Mouse (Mus musculus): ENCODE measurements around the gene 1700014D04Rik. TPM values are rescaled to one million over a fixed set of nuclear protein-coding genes. Genes with fewer than 3 reads are reported as not detected.
A peak's percentile ranks its signal among the peaks of the same experiment; 100 is the strongest.
"Not testable (repeated sequence)": the region's sequence is repeated elsewhere in the genome, so short reads cannot be mapped to it uniquely, and the experiment has no call there.

Gene 1700014D04Rik
- total RNA-seq, 2 experiments from 2014 or later, result 0.31 to 0.86 TPM

GRCm38 (mm10) chr13:59728378-59729093, 18.0 kb downstream of the 1700014D04Rik start:
- TF ChIP-seq CTCF (conservative IDR thresholded peaks at IDR 0.05), result peak; percentile 99
- DNase-seq (ENCODE audit: low spot score in 2 of 2), result peak; percentile 88 to 92
- Histone ChIP-seq H3K4me3 (no peak overlapping the region), H3K27ac (no peak overlapping the region)

DNA sequence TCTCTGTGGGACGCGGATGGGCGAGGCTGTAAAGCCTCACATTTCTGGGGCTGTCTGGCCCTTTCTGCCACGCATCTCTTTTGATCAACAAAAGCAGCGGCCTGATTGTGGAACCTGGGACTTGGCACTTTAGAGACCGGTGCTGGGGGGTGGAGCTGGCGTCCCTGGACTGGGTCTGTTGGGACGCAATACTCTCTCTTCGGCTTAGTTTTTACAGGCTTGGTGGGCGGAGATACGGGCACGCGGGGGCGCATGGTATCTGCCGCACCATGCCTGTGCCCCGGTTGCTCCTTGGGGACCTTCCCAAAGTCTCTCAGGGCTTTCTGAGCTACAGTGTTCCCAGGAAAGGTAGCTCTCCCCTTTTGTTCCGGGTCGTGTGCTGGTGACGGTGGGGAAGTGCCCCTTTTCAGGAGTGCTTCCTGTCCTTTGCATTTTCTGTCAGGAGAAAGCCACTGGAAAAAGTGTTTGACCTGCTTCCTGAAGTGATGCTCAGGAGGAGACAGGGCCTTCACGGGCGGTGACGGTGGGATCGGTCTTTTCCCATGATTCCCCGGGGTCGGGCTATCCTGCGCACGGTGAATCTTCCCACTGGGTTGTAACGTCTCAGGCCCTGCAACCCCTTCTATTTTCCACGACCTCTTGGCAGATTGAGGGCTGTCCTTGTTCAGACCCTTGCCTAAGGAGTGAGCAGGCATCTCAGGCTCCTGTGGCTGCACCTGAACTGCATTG, 20.2 kb downstream of the 1700014D04Rik start:
- no peak for TF ChIP-seq CTCF (conservative IDR thresholded peaks at IDR 0.05)
- Histone ChIP-seq H3K4me3 (peak overlapping the region; percentile 32; the same call in 1 of the 2 replicates), H3K27ac (no peak overlapping the region)
- DNase-seq (ENCODE audit: low spot score in 2 of 2), result no peak

- H3K27ac ChIP-seq; DNase-seq (ENCODE audit: low spot score in 2 of 2); H3K4me3 ChIP-seq: not testable (repeated sequence)
Observed at GRCm38 (mm10) chr13:59722089-59722488, 24.5 kb downstream of the 1700014D04Rik start.

DNA sequence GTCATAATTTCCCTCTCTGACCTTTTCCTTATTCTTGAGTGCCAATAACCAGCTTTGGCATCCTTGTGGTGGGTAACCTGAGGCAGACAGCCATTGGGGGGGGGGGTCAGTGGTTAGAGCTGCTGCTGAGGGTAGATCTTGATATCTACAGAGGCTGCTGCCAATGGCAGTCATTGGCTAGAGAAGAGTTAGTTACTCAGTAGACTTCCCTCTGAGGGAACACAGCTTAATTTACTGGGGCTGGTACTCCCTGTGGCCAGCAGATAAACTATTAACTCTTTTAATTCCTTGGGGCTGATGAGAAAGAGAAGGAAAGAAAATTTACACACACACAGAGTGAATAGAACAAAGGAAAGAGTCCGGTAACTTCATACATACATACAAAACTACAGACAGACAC, 27.1 kb downstream of the 1700014D04Rik start:
- TF ChIP-seq CTCF (conservative IDR thresholded peaks at IDR 0.05), result no peak
- no peak overlapping the region for H3K27ac ChIP-seq
- no peak overlapping the region for H3K4me3 ChIP-seq
- DNase-seq (ENCODE audit: low spot score in 2 of 2), result no peak

DNA sequence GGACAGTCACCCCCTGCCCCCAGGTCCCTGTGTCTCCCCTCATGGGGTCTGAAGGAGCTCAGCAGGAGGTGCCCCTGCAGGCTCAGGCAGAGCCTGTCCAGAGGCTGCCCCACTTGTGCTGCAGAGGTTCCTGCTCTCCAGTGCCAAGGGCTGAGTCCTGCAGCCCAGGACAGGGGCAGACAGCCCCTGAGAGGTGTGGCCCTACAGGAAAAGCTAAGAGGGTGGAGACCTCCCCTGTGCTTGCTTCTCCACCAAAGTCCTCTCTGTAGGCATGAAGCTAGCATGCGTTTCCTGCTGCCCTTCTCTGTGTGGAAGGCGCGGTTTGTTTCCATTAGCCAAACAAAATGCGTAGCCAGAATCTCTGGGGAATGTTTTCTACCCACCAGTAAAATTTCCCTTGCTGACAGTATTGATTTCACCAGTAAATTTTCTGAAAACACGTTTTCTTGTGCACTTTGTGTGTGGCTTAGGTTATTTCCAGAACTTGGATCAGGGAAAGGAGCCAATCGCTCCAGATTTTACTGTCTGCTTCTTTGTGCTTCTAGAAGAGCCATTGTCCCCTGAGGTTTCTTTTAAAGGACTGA, 27.6 kb downstream of the 1700014D04Rik start:
- not testable (repeated sequence) for DNase-seq (ENCODE audit: low spot score in 2 of 2); H3K4me3 ChIP-seq; H3K27ac ChIP-seq

DNA sequence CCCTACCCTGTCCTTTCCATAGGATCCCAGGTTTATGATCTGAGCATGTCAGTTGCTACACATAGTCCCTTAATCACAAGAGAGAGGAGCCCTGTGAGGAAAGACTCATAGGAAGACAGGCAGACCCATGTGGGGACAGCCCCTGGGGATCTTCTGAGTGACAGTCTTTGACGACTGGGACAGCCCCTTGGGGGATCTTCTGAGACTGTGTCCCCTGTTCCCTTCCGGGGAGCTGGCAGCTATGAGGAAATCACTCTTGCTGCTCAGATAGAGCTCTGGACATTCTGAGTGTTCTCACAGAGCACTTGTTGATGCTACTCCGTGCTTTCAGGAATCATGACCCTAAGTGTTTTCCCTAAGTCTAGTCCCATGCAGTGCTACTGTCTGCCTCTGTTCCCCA, 32.8 kb downstream of the 1700014D04Rik start:
- DNase-seq (ENCODE audit: low spot score in 2 of 2), result no peak
- Histone ChIP-seq H3K27ac (no peak overlapping the region), H3K4me3 (no peak overlapping the region)
- TF ChIP-seq CTCF (conservative IDR thresholded peaks at IDR 0.05), result no peak

DNA sequence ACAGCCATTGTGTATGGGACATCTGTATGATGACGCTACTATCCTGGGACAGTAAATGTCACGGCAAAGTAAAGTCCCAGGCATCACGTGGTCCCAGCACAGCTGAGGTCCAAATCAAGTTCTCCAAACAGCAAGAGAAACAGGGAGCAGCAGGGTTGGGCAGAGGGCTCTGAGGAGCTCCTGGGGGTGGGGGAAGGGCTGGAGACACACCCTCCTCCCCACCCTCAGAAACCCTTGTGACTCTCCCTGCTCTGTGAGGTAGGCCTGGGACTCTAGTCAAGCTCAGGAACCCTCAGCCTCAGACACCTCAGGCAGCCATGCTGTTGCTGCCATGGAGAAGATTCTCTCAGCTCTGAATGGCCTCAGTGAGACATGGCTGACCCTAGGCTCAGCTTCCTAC, 34.6 kb downstream of the 1700014D04Rik start, which contains the start of gene Spata31d1b:
Spata31d1b (plus strand) TSS at position 301 of the 400 bp plus-strand sequence.
- DNase-seq (ENCODE audit: low spot score in 2 of 2); H3K27ac ChIP-seq: not testable (repeated sequence)

GRCm38 (mm10) chr13:59710230-59710629, 36.3 kb downstream of the 1700014D04Rik start, which contains the start of gene Spata31d1a:
Gene Spata31d1a, minus strand, starts transcription at chr13:59710330.
- no peak within 1 kb of the TSS for H3K4me3 ChIP-seq
- DNase-seq (ENCODE audit: low spot score in 2 of 2), result no peak
- no peak within 1 kb of the TSS for H3K27ac ChIP-seq
- TF ChIP-seq CTCF (conservative IDR thresholded peaks at IDR 0.05), result no peak

More for the DNA sequence above, 34.6 kb downstream of the 1700014D04Rik start, which contains the start of gene Spata31d1b:
- H3K4me3 ChIP-seq, result not testable (repeated sequence)

- Histone ChIP-seq H3K27ac (peak overlapping the region; percentile 32; the same call in 1 of the 2 replicates), H3K4me3 (no peak overlapping the region)
- peak; percentile 64 for TF ChIP-seq CTCF (conservative IDR thresholded peaks at IDR 0.05)
- peak in 1 of 2 experiments; percentile 16 for DNase-seq (ENCODE audit: low spot score in 2 of 2)
Observed at GRCm38 (mm10) chr13:59704562-59704961, 42.0 kb downstream of the 1700014D04Rik start.

- TF ChIP-seq CTCF (conservative IDR thresholded peaks at IDR 0.05), result no peak
- H3K27ac ChIP-seq, result peak overlapping the region; percentile 39; the same call in 1 of the 2 replicates
Observed at GRCm38 (mm10) chr13:59703514-59703913, 43.0 kb downstream of the 1700014D04Rik start.

DNA sequence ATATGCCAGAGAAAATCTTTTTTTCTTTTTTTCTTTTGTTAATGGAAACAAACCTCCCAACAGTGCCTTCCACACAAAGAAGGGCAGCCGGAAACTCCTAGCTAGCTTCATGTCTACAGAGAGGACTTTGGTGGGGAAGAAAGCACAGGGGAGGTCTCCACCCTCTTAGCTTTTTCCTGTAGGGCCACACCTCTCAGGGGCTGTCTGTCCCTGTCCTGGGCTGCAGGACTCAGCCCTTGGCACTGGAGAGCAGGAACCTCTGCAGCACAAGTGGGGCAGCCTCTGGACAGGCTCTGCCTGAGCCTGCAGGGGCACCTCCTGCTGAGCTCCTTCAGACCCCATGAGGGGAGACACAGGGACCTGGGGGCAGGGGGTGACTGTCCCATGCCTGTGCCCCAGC, 46.4 kb downstream of the 1700014D04Rik start:
- H3K4me3 ChIP-seq; DNase-seq (ENCODE audit: low spot score in 2 of 2); H3K27ac ChIP-seq: not testable (repeated sequence)

More at GRCm38 (mm10) chr13:59703514-59703913, 43.0 kb downstream of the 1700014D04Rik start:
- H3K4me3 ChIP-seq, result no peak overlapping the region
- no peak for DNase-seq (ENCODE audit: low spot score in 2 of 2)

DNA sequence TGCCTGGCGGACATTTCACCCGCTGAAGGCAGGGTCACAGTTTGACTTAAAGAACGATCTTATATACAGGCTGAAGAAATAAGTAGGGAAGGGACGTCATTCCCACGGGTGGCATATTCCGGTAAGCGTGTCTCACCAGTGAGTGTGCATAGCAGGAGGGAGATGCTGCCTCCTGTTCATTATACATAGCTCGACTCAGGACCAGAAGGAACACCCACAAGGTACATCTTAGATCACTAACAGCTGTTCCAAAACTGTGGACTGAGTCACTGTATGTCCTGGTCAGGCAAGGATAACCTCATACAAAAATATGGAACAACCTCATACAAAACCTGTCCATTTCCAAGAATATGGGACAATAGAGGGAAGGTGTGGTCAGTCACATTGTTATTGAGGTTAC, 47.4 kb downstream of the 1700014D04Rik start:
- no peak overlapping the region for H3K4me3 ChIP-seq
- DNase-seq (ENCODE audit: low spot score in 2 of 2), result no peak
- TF ChIP-seq CTCF (conservative IDR thresholded peaks at IDR 0.05), result no peak
- H3K27ac ChIP-seq, result no peak overlapping the region

GRCm38 (mm10) chr13:59695781-59696180, 50.8 kb downstream of the 1700014D04Rik start:
- TF ChIP-seq CTCF (conservative IDR thresholded peaks at IDR 0.05), result no peak
- no peak overlapping the region for H3K4me3 ChIP-seq
- no peak overlapping the region for H3K27ac ChIP-seq
- DNase-seq (ENCODE audit: low spot score in 2 of 2), result no peak

Measured in layer of hippocampus, adult 2 months (tissue).